Mouse (Mus musculus) MEL (cell line): ENCODE results near the gene Ramp3.

Experiments
- CHD2 ChIP-seq: IDR thresholded peaks from 2 replicates; pipeline ENCODE4 v1.6.1; 2011; ENCODE audit warnings: low read length, improper control_type of control experiment
- CTCF ChIP-seq, 3 experiments: IDR thresholded peaks in 2 of 3; conservative IDR thresholded peaks in 1 of 3; 2 replicates each; pipeline ENCODE4 v1.5.1; 2011 to 2012; ENCODE audit warnings: low read length in 3 of 3, low read depth in 2 of 3, mild to moderate bottlenecking in 2 of 3, improper control_type of control experiment in 1 of 3, inconsistent platforms in 1 of 3, mixed read lengths in 1 of 3, moderate library complexity in 1 of 3; ENCODE audit not compliant: control insufficient read depth in 1 of 3, insufficient read depth in 1 of 3, poor library complexity in 1 of 3, severe bottlenecking in 1 of 3
- ELF1 ChIP-seq: IDR thresholded peaks from 2 replicates; pipeline ENCODE4 v1.6.1; 2014; ENCODE audit warnings: low read depth, mild to moderate bottlenecking, inconsistent platforms, low read length, improper control_type of control experiment, moderate library complexity
- EP300 ChIP-seq, 2 experiments: IDR thresholded peaks; 2 replicates each; pipeline ENCODE4 v1.6.1; 2011; ENCODE audit warnings: improper control_type of control experiment in 2 of 2, low read length in 2 of 2, low read depth in 1 of 2, mild to moderate bottlenecking in 1 of 2
- GATA1 ChIP-seq: IDR thresholded peaks from 2 replicates; pipeline ENCODE4 v1.6.1; 2011; ENCODE audit warnings: low read depth, low read length, improper control_type of control experiment
- MXI1 ChIP-seq: IDR thresholded peaks from 2 replicates; pipeline ENCODE4 v1.6.1; 2011; ENCODE audit warnings: mild to moderate bottlenecking, low read depth, low read length, improper control_type of control experiment
- MYB ChIP-seq: IDR thresholded peaks from 2 replicates; pipeline ENCODE4 v1.6.1; 2011; ENCODE audit warnings: mild to moderate bottlenecking, low read depth, low read length, improper control_type of control experiment
- POLR2A ChIP-seq, 2 experiments: IDR thresholded peaks; 2 replicates each; pipeline ENCODE4 v1.6.1; 2011 to 2012; ENCODE audit warnings: low read length in 2 of 2, mild to moderate bottlenecking in 2 of 2, control low read depth in 1 of 2, improper control_type of control experiment in 1 of 2, low read depth in 1 of 2, moderate library complexity in 1 of 2; ENCODE audit not compliant: control insufficient read depth in 1 of 2, insufficient read depth in 1 of 2, poor library complexity in 1 of 2
- POLR2AphosphoS5 ChIP-seq: IDR thresholded peaks from 2 replicates; pipeline ENCODE4 v1.6.1; 2012; ENCODE audit warnings: low read depth, borderline replicate concordance, mild to moderate bottlenecking, inconsistent platforms, low read length, moderate library complexity, mixed read lengths

- no peak for TF ChIP-seq EP300 (IDR thresholded peaks at IDR 0.05; ENCODE audit: low read depth in 1 of 2, low read length in 2 of 2)
- no peak for TF ChIP-seq POLR2AphosphoS5
- TF ChIP-seq MYB, result no peak
- no peak for TF ChIP-seq MXI1
- no peak for TF ChIP-seq GATA1
- no peak for TF ChIP-seq CHD2
- no peak for TF ChIP-seq POLR2A (IDR thresholded peaks at IDR 0.05; ENCODE audit: control insufficient read depth in 1 of 2, insufficient read depth in 1 of 2, low read depth in 1 of 2, low read length in 2 of 2, poor library complexity in 1 of 2)
- no peak for TF ChIP-seq ELF1
- no peak for TF ChIP-seq CTCF (IDR thresholded peaks at IDR 0.05 in 2 of 3, conservative IDR thresholded peaks at IDR 0.05 in 1 of 3; ENCODE audit: control insufficient read depth in 1 of 3, insufficient read depth in 1 of 3, low read depth in 2 of 3, low read length in 3 of 3, poor library complexity in 1 of 3, severe bottlenecking in 1 of 3)
Measured at GRCm38 (mm10) chr11:6638537-6638936, 19.8 kb upstream of the Ramp3 start, which contains the start of gene Wap.
